ENCODE assay signal across 10 mouse cellular contexts in the genomic region with DNA sequence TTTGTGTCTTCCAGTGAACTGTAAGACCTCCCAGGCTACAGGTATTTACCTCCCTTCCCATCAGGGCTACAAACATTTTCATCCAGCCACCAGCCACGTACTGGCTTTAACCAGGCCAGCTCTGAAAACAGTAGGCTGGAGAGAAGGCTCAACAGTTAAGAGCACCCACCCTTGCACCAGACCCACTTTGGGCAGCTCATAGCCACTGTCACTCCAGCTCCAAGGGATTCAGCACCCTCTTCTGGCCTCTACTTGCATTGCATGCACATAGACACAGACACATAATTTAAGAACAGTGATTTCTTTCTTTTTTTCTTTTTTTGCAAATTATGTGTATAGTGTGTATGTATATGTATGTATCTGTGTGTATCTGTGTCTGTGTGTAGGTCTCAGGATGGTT. TPM values are rescaled to one million over a fixed set of nuclear protein-coding genes. Genes with fewer than 3 reads are reported as not detected.
DNase-seq lines count a peak whose midpoint lies in the region; ATAC-seq and TF ChIP-seq lines count a peak whose summit lies in the region.
"Had no signal": no experiment of that assay in that cellular context is flagged by ENCODE, and none has a peak within 500 bp of the region (broad histone marks: within the 10 kb centered on the region; RNA-seq: fewer than 3 reads in every experiment).

No protein-coding gene starts in this region.

- no peak overlapping the region for H3K4me2 ChIP-seq in kidney, embryonic 14.5 days (replicated peaks; ENCODE audit: low read depth, low read length)
- H3K4me2 ChIP-seq in embryonic facial prominence, embryonic 11.5 days (ENCODE audit: low read depth, low read length) = no peak overlapping the region
- H3K4me2 ChIP-seq: heart, embryonic 13.5 days; midbrain, embryonic 12.5 days had no signal

- no peaks in the 10 kb centered on the region for H3K27me3 ChIP-seq in kidney, adult 2 months (replicated peaks; ENCODE audit: control insufficient read depth, insufficient read depth, low read length)
- H3K27me3 ChIP-seq in kidney, embryonic 14.5 days (ENCODE audit: control insufficient read depth, insufficient read depth, low read length) = no peaks in the 10 kb centered on the region
- H3K27me3 ChIP-seq in MEL (ENCODE audit: control insufficient read depth in 1 of 2, insufficient read depth in 2 of 2, low read length in 2 of 2) = peaks cover 12 to 17% of the 10 kb centered on the region in 2 experiments
- H3K27me3 ChIP-seq in embryonic facial prominence, embryonic 11.5 days (ENCODE audit: control insufficient read depth, insufficient read depth, low read length) = no peaks in the 10 kb centered on the region
- H3K27me3 ChIP-seq: midbrain, embryonic 12.5 days had no signal

- peak; percentile 80 for TF ChIP-seq CTCF in kidney, adult 2 months (conservative IDR thresholded peaks at IDR 0.05; ENCODE audit: insufficient read depth, insufficient read length, low read depth, low read length)
- peak; percentile 71 to 89 (median 86) for TF ChIP-seq CTCF in MEL (IDR thresholded peaks at IDR 0.05 in 2 of 3, conservative IDR thresholded peaks at IDR 0.05 in 1 of 3; ENCODE audit: control insufficient read depth in 1 of 3, insufficient read depth in 1 of 3, low read depth in 2 of 3, low read length in 3 of 3, poor library complexity in 1 of 3, severe bottlenecking in 1 of 3)

- TF ChIP-seq POLR2A in kidney, adult 2 months (IDR thresholded peaks at IDR 0.05; ENCODE audit: low read depth, low read length) = no peak
- TF ChIP-seq POLR2A in MEL (IDR thresholded peaks at IDR 0.05; ENCODE audit: control insufficient read depth in 1 of 2, insufficient read depth in 1 of 2, low read depth in 1 of 2, low read length in 2 of 2, poor library complexity in 1 of 2) = no peak

- no peak for TF ChIP-seq EP300 in MEL (IDR thresholded peaks at IDR 0.05; ENCODE audit: low read depth in 1 of 2, low read length in 2 of 2)

- no peaks in the 10 kb centered on the region for H3K79me2 ChIP-seq in MEL (ENCODE audit: control insufficient read depth, insufficient read depth, low read length, poor library complexity)

- H3K36me3 ChIP-seq in kidney, adult 2 months (ENCODE audit: control insufficient read depth, insufficient read depth, low read length) = no peaks in the 10 kb centered on the region
- H3K36me3 ChIP-seq in kidney, embryonic 14.5 days (ENCODE audit: control insufficient read depth, insufficient read depth, low read length) = no peaks in the 10 kb centered on the region
- no peaks in the 10 kb centered on the region for H3K36me3 ChIP-seq in MEL (ENCODE audit: control insufficient read depth in 1 of 2, insufficient read depth in 2 of 2, low read length in 2 of 2)
- H3K36me3 ChIP-seq in embryonic facial prominence, embryonic 11.5 days (replicated peaks; ENCODE audit: control insufficient read depth, insufficient read depth, low read depth, low read length) = no peaks in the 10 kb centered on the region
- H3K36me3 ChIP-seq: midbrain, embryonic 12.5 days had no signal

- no peak overlapping the region for H3K9ac ChIP-seq in kidney, embryonic 14.5 days (ENCODE audit: low read depth, low read length)
- H3K9ac ChIP-seq in MEL (ENCODE audit: control insufficient read depth, low read depth, low read length, poor library complexity, severe bottlenecking) = no peak overlapping the region
- no peak overlapping the region for H3K9ac ChIP-seq in embryonic facial prominence, embryonic 11.5 days (replicated peaks; ENCODE audit: low read length)
- H3K9ac ChIP-seq: heart, embryonic 13.5 days; midbrain, embryonic 12.5 days had no signal

- DNase-seq in adrenal gland, adult (ENCODE audit: inconsistent age in 2 of 2, low spot score in 1 of 2) = peak; percentile 42 to 78
- DNase-seq in adrenal gland, adult 8-10 months = no peak
- DNase-seq in kidney, adult 2 months = peak; percentile 61
- DNase-seq in MEL (ENCODE audit: low read depth, low spot score) (peak; percentile 67), MN1 (ENCODE audit: low spot score) (no peak)
- DNase-seq in embryonic facial prominence, embryonic 11.5 days (ENCODE audit: low spot score) = peak; percentile 69
- DNase-seq in lung, postnatal 36 days = peak; percentile 73

- H3K4me3 ChIP-seq in kidney, adult 2 months (ENCODE audit: insufficient read depth, low read depth, low read length) = no peak overlapping the region
- no peak overlapping the region for H3K4me3 ChIP-seq in kidney, embryonic 14.5 days (ENCODE audit: low read length)
- no peak overlapping the region for H3K4me3 ChIP-seq in MEL (ENCODE audit: control insufficient read depth in 1 of 2, insufficient read depth in 1 of 2, low read depth in 2 of 2, low read length in 2 of 2)
- H3K4me3 ChIP-seq in embryonic facial prominence, embryonic 11.5 days (ENCODE audit: low read depth, low read length) = no peak overlapping the region
- H3K4me3 ChIP-seq: heart, embryonic 13.5 days; midbrain, embryonic 12.5 days had no signal

- WGBS in kidney, adult 2 months = 51% methylated on average over 1 of the region's 1 CpGs
- WGBS in kidney, embryonic 14.5 days = 61% methylated on average over 1 of the region's 1 CpGs
- WGBS in embryonic facial prominence, embryonic 11.5 days = 25% methylated on average over 1 of the region's 1 CpGs

- TF ChIP-seq RAD21 in MEL (IDR thresholded peaks at IDR 0.05; ENCODE audit: low read depth, low read length) = peak; percentile 87

- H3K4me1 ChIP-seq in kidney, adult 2 months (ENCODE audit: control insufficient read depth, insufficient read depth, low read length) = no peaks in the 10 kb centered on the region
- peaks cover 4% of the 10 kb centered on the region for H3K4me1 ChIP-seq in kidney, embryonic 14.5 days (ENCODE audit: control insufficient read depth, insufficient read depth, low read length)
- H3K4me1 ChIP-seq in MEL (ENCODE audit: control insufficient read depth in 1 of 2, insufficient read depth in 2 of 2, low read length in 2 of 2) = no peaks in the 10 kb centered on the region
- H3K4me1 ChIP-seq in embryonic facial prominence, embryonic 11.5 days (ENCODE audit: control insufficient read depth, insufficient read depth, low read length) = 0 out of 2 replicates have a peak, but pooled peaks cover 2% of the 10 kb centered on the region

- H3K27ac ChIP-seq in kidney, adult 2 months (ENCODE audit: insufficient read depth, low read depth, low read length) = no peak overlapping the region
- H3K27ac ChIP-seq in kidney, embryonic 14.5 days (ENCODE audit: low read depth, low read length) = no peak overlapping the region
- H3K27ac ChIP-seq in MEL (ENCODE audit: control insufficient read depth, low read depth, low read length) = no peak overlapping the region
- no peak overlapping the region for H3K27ac ChIP-seq in embryonic facial prominence, embryonic 11.5 days (replicated peaks; ENCODE audit: low read depth, low read length)
- H3K27ac ChIP-seq: heart, embryonic 13.5 days; midbrain, embryonic 12.5 days had no signal

- H3K9me3 ChIP-seq in kidney, embryonic 14.5 days (ENCODE audit: control insufficient read depth, low read length) = peaks cover 3% of the 10 kb centered on the region; the same call in 1 of the 2 replicates
- no peaks in the 10 kb centered on the region for H3K9me3 ChIP-seq in MEL (replicated peaks; ENCODE audit: insufficient read depth, low read length)
- H3K9me3 ChIP-seq in embryonic facial prominence, embryonic 11.5 days (replicated peaks; ENCODE audit: control insufficient read depth, low read length) = no peaks in the 10 kb centered on the region
- H3K9me3 ChIP-seq: midbrain, embryonic 12.5 days had no signal

- ATAC-seq in kidney, embryonic 14.5 days (ENCODE audit: low FRiP score, low TSS enrichment) = no peak
- ATAC-seq in embryonic facial prominence, embryonic 11.5 days (replicated peaks; ENCODE audit: insufficient number of reproducible peaks, low FRiP score, low TSS enrichment, low read depth) = no peak

RNA-seq across cellular contexts. Expression of a gene that starts 5.7 kb away (rescaled TPM):
- total RNA-seq in adrenal gland, adult 8-10 months (2022) = 10 to 100 TPM; 12.0 to 16.8 (median 14.4) TPM
- 10.2 and 11.2 TPM in 2 replicates for polyA plus RNA-seq in kidney, adult 2 months (2012; rRNA removed)
- polyA plus RNA-seq in kidney, embryonic 14.5 days (2014; fragmentation: Nextera tagmentation; extraction: Ambion mirVana) = 2.2 and 4.0 TPM in 2 replicates
- 0.27 TPM in 1 of 2 replicates, not detected in the other for total RNA-seq in MEL (2012; rRNA removed)
- under 1 TPM in 1 of 2 experiments, not detected in 1; 0.63 TPM for polyA plus RNA-seq in MEL (2012; ENCODE audit: insufficient read depth in 1 of 2, insufficient read length in 2 of 2, low read depth in 1 of 2, low replicate concordance in 2 of 2, missing spikeins in 1 of 2)
- polyA plus RNA-seq in embryonic facial prominence, embryonic 11.5 days (2014; fragmentation: Nextera tagmentation; extraction: Ambion mirVana) = 2.5 and 2.7 TPM in 2 replicates

RNA-seq across cellular contexts. Expression of a gene that starts 20.6 kb away (rescaled TPM):
- total RNA-seq in adrenal gland, adult 8-10 months (2022) = 1 to 10 TPM; 1.7 to 2.4 (median 2.0) TPM
- polyA plus RNA-seq in kidney, adult 2 months (2012; rRNA removed) = 4.3 and 5.7 TPM in 2 replicates
- polyA plus RNA-seq in kidney, embryonic 14.5 days (2014; fragmentation: Nextera tagmentation; extraction: Ambion mirVana) = 1.2 and 2.5 TPM in 2 replicates
- 8.2 and 11.5 TPM in 2 replicates for total RNA-seq in MEL (2012; rRNA removed)
- 10 to 100 TPM in 1 of 2 experiments, not detected in 1; 33.3 TPM for polyA plus RNA-seq in MEL (2012; ENCODE audit: insufficient read depth in 1 of 2, insufficient read length in 2 of 2, low read depth in 1 of 2, low replicate concordance in 2 of 2, missing spikeins in 1 of 2)
- polyA plus RNA-seq in embryonic facial prominence, embryonic 11.5 days (2014; fragmentation: Nextera tagmentation; extraction: Ambion mirVana) = 0.24 TPM in 2 replicates

RNA-seq across cellular contexts. Expression of a gene that starts 39.5 kb away (rescaled TPM):
- 10 to 100 TPM; 46.4 to 59.2 (median 54.2) TPM for total RNA-seq in adrenal gland, adult 8-10 months (2022)
- 23.5 and 26.1 TPM in 2 replicates for polyA plus RNA-seq in kidney, adult 2 months (2012; rRNA removed)
- 51.1 and 58.9 TPM in 2 replicates for polyA plus RNA-seq in kidney, embryonic 14.5 days (2014; fragmentation: Nextera tagmentation; extraction: Ambion mirVana)
- total RNA-seq in MEL (2012; rRNA removed) = 14.4 and 16.2 TPM in 2 replicates
- 10 to 100 TPM in 1 of 2 experiments, not detected in 1; 46.1 TPM for polyA plus RNA-seq in MEL (2012; ENCODE audit: insufficient read depth in 1 of 2, insufficient read length in 2 of 2, low read depth in 1 of 2, low replicate concordance in 2 of 2, missing spikeins in 1 of 2)
- polyA plus RNA-seq in embryonic facial prominence, embryonic 11.5 days (2014; fragmentation: Nextera tagmentation; extraction: Ambion mirVana) = 50.7 and 58.4 TPM in 2 replicates

RNA-seq across cellular contexts. Expression of a gene that starts 43.9 kb away (rescaled TPM):
- total RNA-seq in adrenal gland, adult 8-10 months (2022) = not detected
- polyA plus RNA-seq in kidney, adult 2 months (2012; rRNA removed) = not detected in 2 replicates
- not detected in 2 replicates for polyA plus RNA-seq in kidney, embryonic 14.5 days (2014; fragmentation: Nextera tagmentation; extraction: Ambion mirVana)
- not detected in 2 replicates for total RNA-seq in MEL (2012; rRNA removed)
- polyA plus RNA-seq in MEL (2012; ENCODE audit: insufficient read depth in 1 of 2, insufficient read length in 2 of 2, low read depth in 1 of 2, low replicate concordance in 2 of 2, missing spikeins in 1 of 2) = not detected
- polyA plus RNA-seq in embryonic facial prominence, embryonic 11.5 days (2014; fragmentation: Nextera tagmentation; extraction: Ambion mirVana) = 0.14 and 0.29 TPM in 2 replicates
- polyA plus RNA-seq: heart, embryonic 13.5 days had no signal

RNA-seq across cellular contexts. Expression of a gene that starts 48.9 kb away (rescaled TPM):
- total RNA-seq in adrenal gland, adult 8-10 months (2022) = not detected
- polyA plus RNA-seq in kidney, adult 2 months (2012; rRNA removed) = not detected in 2 replicates
- not detected in 2 replicates for polyA plus RNA-seq in kidney, embryonic 14.5 days (2014; fragmentation: Nextera tagmentation; extraction: Ambion mirVana)
- not detected in 2 replicates for total RNA-seq in MEL (2012; rRNA removed)
- not detected for polyA plus RNA-seq in MEL (2012; ENCODE audit: insufficient read depth in 1 of 2, insufficient read length in 2 of 2, low read depth in 1 of 2, low replicate concordance in 2 of 2, missing spikeins in 1 of 2)
- not detected in 2 replicates for polyA plus RNA-seq in embryonic facial prominence, embryonic 11.5 days (2014; fragmentation: Nextera tagmentation; extraction: Ambion mirVana)
- polyA plus RNA-seq: heart, embryonic 13.5 days; midbrain, embryonic 12.5 days had no signal

Comparison
In these comparisons a context has a peak if more than half of its experiments do, and no peak if none do; other contexts are left out.
1. DNase-seq: peak in adrenal gland, adult (2 of 2), kidney, adult 2 months (single experiment), MEL (single experiment), embryonic facial prominence, embryonic 11.5 days (single experiment) and lung, postnatal 36 days (single experiment); none in adrenal gland, adult 8-10 months (single experiment) and MN1 (single experiment).